Mouse (Mus musculus): ENCODE measurements at regions not wholly inside any gene's neighbourhood (a gene's known extent, or its start where the extent isn't known, plus 50 kb on each side); places are given as distances from the start of the nearest gene placed in this dataset.

- WGBS: 94% methylated on average over 15 of the region's 15 CpGs
- Histone ChIP-seq H3K4me1 (ENCODE audit: control insufficient read depth, insufficient read depth, low read length) (no peaks in the 10 kb centered on the region), H3K27me3 (ENCODE audit: control insufficient read depth, insufficient read depth, low read length) (no peaks in the 10 kb centered on the region), H3K4me3 (replicated peaks; ENCODE audit: insufficient read depth, low read depth, low read length) (no peak overlapping the region), H3K27ac (ENCODE audit: insufficient read depth, low read length) (no peak overlapping the region)
- DNase-seq: no peak
- TF ChIP-seq POLR2A (IDR thresholded peaks at IDR 0.05; ENCODE audit: borderline replicate concordance, insufficient read depth, low read length) (no peak), CTCF (IDR thresholded peaks at IDR 0.05; ENCODE audit: borderline replicate concordance, insufficient read depth, low read depth, low read length) (no peak)
Measured at GRCm38 (mm10) chr6:107280348-107280747, 249.2 kb upstream of the Lrrn1 start.

- Histone ChIP-seq H3K27me3 (ENCODE audit: control insufficient read depth, insufficient read depth, low read length) (no peaks in the 10 kb centered on the region), H3K4me3 (replicated peaks; ENCODE audit: insufficient read depth, low read depth, low read length) (no peak overlapping the region), H3K4me1 (ENCODE audit: control insufficient read depth, insufficient read depth, low read length) (peaks cover 3% of the 10 kb centered on the region; the same call in 1 of the 2 replicates), H3K27ac (ENCODE audit: insufficient read depth, low read length) (no peak overlapping the region; the same call in 1 of the 2 replicates)
- no peak for TF ChIP-seq CTCF (IDR thresholded peaks at IDR 0.05; ENCODE audit: borderline replicate concordance, insufficient read depth, low read depth, low read length)
- TF ChIP-seq POLR2A (IDR thresholded peaks at IDR 0.05; ENCODE audit: borderline replicate concordance, insufficient read depth, low read length): no peak
- WGBS: 6% methylated on average over 3 of the region's 3 CpGs
- DNase-seq: peak; percentile 38 to 81
Measured at GRCm38 (mm10) chr6:107290850-107291249, 238.7 kb upstream of the Lrrn1 start.

- H3K27ac ChIP-seq (ENCODE audit: insufficient read depth, low read length): no peak overlapping the region
- H3K27me3 ChIP-seq (ENCODE audit: control insufficient read depth, insufficient read depth, low read length): no peaks in the 10 kb centered on the region
- DNase-seq: no peak
- TF ChIP-seq CTCF (IDR thresholded peaks at IDR 0.05; ENCODE audit: borderline replicate concordance, insufficient read depth, low read depth, low read length) (no peak), POLR2A (IDR thresholded peaks at IDR 0.05; ENCODE audit: borderline replicate concordance, insufficient read depth, low read length) (no peak)
- WGBS: 70% methylated on average over 1 of the region's 1 CpGs
- H3K4me3 ChIP-seq (replicated peaks; ENCODE audit: insufficient read depth, low read depth, low read length): no peak overlapping the region
- H3K4me1 ChIP-seq (ENCODE audit: control insufficient read depth, insufficient read depth, low read length): no peaks in the 10 kb centered on the region
Measured at GRCm38 (mm10) chr6:107303676-107304369, 225.7 kb upstream of the Lrrn1 start.

GRCm38 (mm10) chr6:107319565-107319964, 210.0 kb upstream of the Lrrn1 start:
- 96% methylated on average over 1 of the region's 1 CpGs for WGBS
- no peak overlapping the region for H3K27ac ChIP-seq (ENCODE audit: insufficient read depth, low read length)
- DNase-seq: no peak
- no peak overlapping the region for H3K4me3 ChIP-seq (replicated peaks; ENCODE audit: insufficient read depth, low read depth, low read length)
- no peaks in the 10 kb centered on the region for H3K4me1 ChIP-seq (ENCODE audit: control insufficient read depth, insufficient read depth, low read length)
- no peak for TF ChIP-seq POLR2A (IDR thresholded peaks at IDR 0.05; ENCODE audit: borderline replicate concordance, insufficient read depth, low read length)
- no peak for TF ChIP-seq CTCF (IDR thresholded peaks at IDR 0.05; ENCODE audit: borderline replicate concordance, insufficient read depth, low read depth, low read length)
- no peaks in the 10 kb centered on the region for H3K27me3 ChIP-seq (ENCODE audit: control insufficient read depth, insufficient read depth, low read length)

GRCm38 (mm10) chr6:107350503-107350902, 179.1 kb upstream of the Lrrn1 start:
- WGBS: 39% methylated on average over 4 of the region's 4 CpGs
- no peak overlapping the region for H3K4me3 ChIP-seq (replicated peaks; ENCODE audit: insufficient read depth, low read depth, low read length)
- no peaks in the 10 kb centered on the region for H3K4me1 ChIP-seq (ENCODE audit: control insufficient read depth, insufficient read depth, low read length)
- TF ChIP-seq CTCF (IDR thresholded peaks at IDR 0.05; ENCODE audit: borderline replicate concordance, insufficient read depth, low read depth, low read length): no peak
- no peak for TF ChIP-seq POLR2A (IDR thresholded peaks at IDR 0.05; ENCODE audit: borderline replicate concordance, insufficient read depth, low read length)
- peak in 1 of 2 experiments; percentile 3 for DNase-seq
- H3K27ac ChIP-seq (ENCODE audit: insufficient read depth, low read length): no peak overlapping the region
- no peaks in the 10 kb centered on the region for H3K27me3 ChIP-seq (ENCODE audit: control insufficient read depth, insufficient read depth, low read length)

GRCm38 (mm10) chr6:107375274-107375673, 154.3 kb upstream of the Lrrn1 start:
- no peak overlapping the region for H3K4me3 ChIP-seq (replicated peaks; ENCODE audit: insufficient read depth, low read depth, low read length)
- no peaks in the 10 kb centered on the region for H3K27me3 ChIP-seq (ENCODE audit: control insufficient read depth, insufficient read depth, low read length)
- no peak for DNase-seq
- no peak for TF ChIP-seq CTCF (IDR thresholded peaks at IDR 0.05; ENCODE audit: borderline replicate concordance, insufficient read depth, low read depth, low read length)
- TF ChIP-seq POLR2A (IDR thresholded peaks at IDR 0.05; ENCODE audit: borderline replicate concordance, insufficient read depth, low read length): no peak
- H3K27ac ChIP-seq (ENCODE audit: insufficient read depth, low read length): no peak overlapping the region
- H3K4me1 ChIP-seq (ENCODE audit: control insufficient read depth, insufficient read depth, low read length): no peaks in the 10 kb centered on the region

GRCm38 (mm10) chr6:107378489-107378888, 151.1 kb upstream of the Lrrn1 start:
- H3K4me1 ChIP-seq (ENCODE audit: control insufficient read depth, insufficient read depth, low read length): no peaks in the 10 kb centered on the region
- no peak for DNase-seq
- no peak overlapping the region for H3K27ac ChIP-seq (ENCODE audit: insufficient read depth, low read length)
- H3K27me3 ChIP-seq (ENCODE audit: control insufficient read depth, insufficient read depth, low read length): no peaks in the 10 kb centered on the region
- 98% methylated on average over 1 of the region's 1 CpGs for WGBS
- TF ChIP-seq POLR2A (IDR thresholded peaks at IDR 0.05; ENCODE audit: borderline replicate concordance, insufficient read depth, low read length): no peak
- TF ChIP-seq CTCF (IDR thresholded peaks at IDR 0.05; ENCODE audit: borderline replicate concordance, insufficient read depth, low read depth, low read length): no peak
- H3K4me3 ChIP-seq (replicated peaks; ENCODE audit: insufficient read depth, low read depth, low read length): no peak overlapping the region

- no peak overlapping the region for H3K27ac ChIP-seq (ENCODE audit: insufficient read depth, low read length)
- no peaks in the 10 kb centered on the region for H3K27me3 ChIP-seq (ENCODE audit: control insufficient read depth, insufficient read depth, low read length)
- H3K4me1 ChIP-seq (ENCODE audit: control insufficient read depth, insufficient read depth, low read length): no peaks in the 10 kb centered on the region
- 33% methylated on average over 1 of the region's 1 CpGs for WGBS
- TF ChIP-seq POLR2A (IDR thresholded peaks at IDR 0.05; ENCODE audit: borderline replicate concordance, insufficient read depth, low read length): no peak
- TF ChIP-seq CTCF (IDR thresholded peaks at IDR 0.05; ENCODE audit: borderline replicate concordance, insufficient read depth, low read depth, low read length): no peak
- DNase-seq: peak in 1 of 2 experiments; percentile 18
- H3K4me3 ChIP-seq (replicated peaks; ENCODE audit: insufficient read depth, low read depth, low read length): no peak overlapping the region
Measured at GRCm38 (mm10) chr6:107380621-107381020, 148.9 kb upstream of the Lrrn1 start.
